Mouse (Mus musculus) hindbrain, embryonic 10.5 days (tissue): ENCODE data around the gene Atp6v1c2. TPM values are rescaled to one million over a fixed set of nuclear protein-coding genes. Genes with fewer than 3 reads are reported as not detected.

ENCODE experiments used
- DNase-seq: peaks from one replicate; pipeline ENCODE4 v3.0.0-alpha.2; 2017; ENCODE audit warnings: low spot score
- H3K27ac ChIP-seq: fragments of 300-500 bp; sonication (generic); 2 replicates; pipeline ENCODE4 v1.5.1; 2016; ENCODE audit warnings: mild to moderate bottlenecking, moderate library complexity
- H3K27me3 ChIP-seq: fragments of 300-500 bp; sonication (generic); 2 replicates; pipeline ENCODE4 v1.6.1; 2016; ENCODE audit warnings: mild to moderate bottlenecking; ENCODE audit not compliant: poor library complexity, insufficient read depth, severe bottlenecking
- H3K36me3 ChIP-seq: fragments of 300-500 bp; sonication (generic); 2 replicates; pipeline ENCODE4 v1.6.1; 2016; ENCODE audit warnings: mild to moderate bottlenecking, moderate library complexity
- H3K4me1 ChIP-seq: fragments of 300-500 bp; sonication (generic); replicated peaks from 2 replicates; pipeline ENCODE4 v1.6.1; 2016; ENCODE audit warnings: mild to moderate bottlenecking
- H3K4me3 ChIP-seq: fragments of 300-500 bp; sonication (generic); 2 replicates; pipeline ENCODE4 v1.5.1; 2016; ENCODE audit warnings: mild to moderate bottlenecking, moderate library complexity
- H3K9me3 ChIP-seq: fragments of 300-500 bp; sonication (generic); 2 replicates; pipeline ENCODE4 v1.6.1; 2016; ENCODE audit warnings: mild to moderate bottlenecking, moderate library complexity
- WGBS: fragments of 180-500 bp; shearing (Covaris S2); methylation state at CpG from one replicate; pipeline ENCODE4 v1.1.7; 2016; 5-methylcytosine and 5-hydroxymethylcytosine counted together
- polyA plus RNA-seq: library from polyadenylated mRNA; unstranded; fragments of >200 nt; fragmentation: Nextera tagmentation; extraction: Ambion mirVana; gene quantifications from 2 replicates; pipeline ENCODE4 v1.2.1, GENCODE M21; 2016

The Atp6v1c2 gene
- 0.72 and 0.73 TPM in 2 replicates for polyA plus RNA-seq

GRCm38 (mm10) chr12:17329259-17329658 lies at the start of gene Atp6v1c2:
Gene Atp6v1c2 (minus strand): TSS chr12:17329359.
- no peak within 1 kb of the TSS for H3K27ac ChIP-seq
- 82% methylated on average over 3 of the region's 3 CpGs for WGBS
- H3K4me1 ChIP-seq: peaks cover 10% of the 10 kb centered on the region
- H3K27me3 ChIP-seq: peaks cover 28% of the 10 kb centered on the region
- no peaks in the 10 kb centered on the region for H3K36me3 ChIP-seq
- no peak within 1 kb of the TSS for H3K4me3 ChIP-seq
- DNase-seq: no peak
- no peaks in the 10 kb centered on the region for H3K9me3 ChIP-seq

DNA sequence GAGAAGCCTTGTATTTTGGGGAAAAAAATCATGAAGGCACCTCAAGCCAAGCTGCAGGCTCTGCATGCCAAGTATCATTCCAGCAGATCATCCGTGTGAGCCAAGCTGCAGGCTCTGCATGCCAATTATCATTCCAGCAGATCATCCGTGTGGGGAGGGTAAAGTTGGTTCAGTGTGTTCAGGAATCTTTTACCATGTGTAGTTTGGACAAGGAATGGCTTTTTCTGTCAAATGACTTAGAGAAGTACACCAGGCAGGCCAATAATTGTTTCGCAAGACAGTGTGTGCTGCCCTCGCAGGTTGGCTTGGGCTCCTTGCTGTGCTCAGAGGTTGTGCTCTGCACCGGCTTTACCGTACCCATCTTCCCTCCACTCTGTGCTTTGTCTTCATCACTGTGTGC lies 47.4 kb upstream of the Atp6v1c2 start:
- Histone ChIP-seq H3K27ac (no peak overlapping the region), H3K4me3 (no peak overlapping the region), H3K9me3 (no peaks in the 10 kb centered on the region), H3K4me1 (no peaks in the 10 kb centered on the region), H3K36me3 (peaks cover 99% of the 10 kb centered on the region), H3K27me3 (no peaks in the 10 kb centered on the region)
- DNase-seq: no peak
- 91% methylated on average over 6 of the region's 6 CpGs for WGBS

DNA sequence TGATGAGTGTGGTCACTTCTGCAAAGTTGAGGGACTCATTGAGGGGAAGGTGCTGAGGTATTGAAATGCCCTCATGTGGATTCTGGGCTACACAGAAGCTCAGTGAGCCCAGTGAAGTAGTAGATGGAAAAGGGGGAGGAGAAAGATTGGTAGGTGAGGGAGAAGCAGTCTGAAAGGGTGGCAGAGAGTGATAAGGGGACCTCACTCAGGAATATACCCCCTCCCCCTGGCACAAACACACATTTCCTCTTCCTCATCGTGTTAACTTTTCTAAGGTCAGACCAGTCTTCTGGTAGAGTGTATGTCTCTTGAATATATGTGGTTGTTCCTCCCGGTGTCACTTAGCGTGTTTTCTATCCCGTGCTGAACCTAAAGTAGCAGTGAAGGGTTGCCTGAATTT lies 46.1 kb upstream of the Atp6v1c2 start:
- 95% methylated on average over 4 of the region's 4 CpGs for WGBS
- H3K27ac ChIP-seq: no peak overlapping the region
- H3K27me3 ChIP-seq: no peaks in the 10 kb centered on the region
- H3K4me1 ChIP-seq: no peaks in the 10 kb centered on the region
- no peak for DNase-seq
- H3K4me3 ChIP-seq: no peak overlapping the region
- H3K36me3 ChIP-seq: peaks cover 99% of the 10 kb centered on the region
- H3K9me3 ChIP-seq: no peaks in the 10 kb centered on the region

DNA sequence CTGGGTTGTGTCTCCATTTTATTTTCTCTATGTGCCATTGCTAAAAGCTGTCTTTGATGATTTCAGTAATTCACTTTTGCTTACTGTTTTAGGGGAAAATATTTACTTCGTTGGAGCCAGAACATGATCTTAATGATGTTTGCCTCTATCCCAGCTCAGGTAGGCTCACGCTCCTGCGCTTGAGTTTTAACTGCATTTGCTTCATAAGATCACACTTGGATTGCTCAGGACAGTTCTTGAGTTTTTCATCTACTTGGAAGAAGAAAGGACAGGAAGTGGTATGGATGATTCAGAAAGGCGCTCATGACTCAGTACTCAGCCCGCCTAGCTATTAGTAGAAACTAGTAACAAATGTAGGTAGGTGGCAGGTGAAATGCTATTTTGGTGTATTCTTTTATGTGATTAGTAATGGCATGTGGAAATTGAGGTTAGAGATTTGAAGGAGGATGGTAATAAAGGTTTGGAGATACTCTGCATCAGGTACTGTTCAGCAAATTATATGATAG lies 44.4 kb upstream of the Atp6v1c2 start:
- no peaks in the 10 kb centered on the region for H3K27me3 ChIP-seq
- no peak for DNase-seq
- H3K4me1 ChIP-seq: no peaks in the 10 kb centered on the region
- H3K4me3 ChIP-seq: no peak overlapping the region
- H3K36me3 ChIP-seq: peaks cover 99% of the 10 kb centered on the region
- no peaks in the 10 kb centered on the region for H3K9me3 ChIP-seq
- whole genome bisulfite sequencing: 96% methylated on average over 5 of the region's 5 CpGs
- no peak overlapping the region for H3K27ac ChIP-seq

DNA sequence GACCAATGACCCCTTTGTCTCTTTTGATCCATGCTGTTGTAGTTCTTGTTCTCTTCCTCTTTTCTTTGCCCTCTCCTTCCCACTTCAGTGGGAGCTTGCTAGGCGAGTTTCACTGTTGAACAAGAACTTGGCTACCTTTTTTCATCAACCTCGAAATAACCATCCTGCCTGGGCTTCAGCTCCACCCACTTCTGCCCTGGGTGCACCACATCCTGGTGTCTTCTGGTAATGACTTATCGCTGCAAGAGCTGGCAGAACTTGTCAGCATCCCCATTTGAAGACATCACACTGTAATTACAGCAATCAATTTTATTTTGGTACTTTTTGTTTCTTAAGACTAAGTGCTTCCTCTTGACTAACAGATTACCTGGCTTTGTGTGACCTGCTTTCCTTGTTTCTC lies 43.5 kb upstream of the Atp6v1c2 start:
- no peaks in the 10 kb centered on the region for H3K9me3 ChIP-seq
- no peak for DNase-seq
- 88% methylated on average over 3 of the region's 3 CpGs for WGBS
- H3K4me3 ChIP-seq: no peak overlapping the region
- H3K27me3 ChIP-seq: no peaks in the 10 kb centered on the region
- H3K36me3 ChIP-seq: peaks cover 99% of the 10 kb centered on the region
- H3K4me1 ChIP-seq: no peaks in the 10 kb centered on the region
- H3K27ac ChIP-seq: no peak overlapping the region

- H3K4me3 ChIP-seq: no peak overlapping the region
- no peaks in the 10 kb centered on the region for H3K4me1 ChIP-seq
- H3K9me3 ChIP-seq: no peaks in the 10 kb centered on the region
- 88% methylated on average over 8 of the region's 8 CpGs for WGBS
- DNase-seq: no peak
- peaks cover 97% of the 10 kb centered on the region for H3K36me3 ChIP-seq
- no peak overlapping the region for H3K27ac ChIP-seq
- H3K27me3 ChIP-seq: no peaks in the 10 kb centered on the region
Observed at GRCm38 (mm10) chr12:17371589-17372235, 42.6 kb upstream of the Atp6v1c2 start.

GRCm38 (mm10) chr12:17369551-17370325 lies 40.6 kb upstream of the Atp6v1c2 start:
- no peak for DNase-seq
- H3K9me3 ChIP-seq: no peaks in the 10 kb centered on the region
- peaks cover 93% of the 10 kb centered on the region for H3K36me3 ChIP-seq
- H3K4me1 ChIP-seq: no peaks in the 10 kb centered on the region
- no peak overlapping the region for H3K4me3 ChIP-seq
- WGBS: 96% methylated on average over 7 of the region's 7 CpGs
- H3K27me3 ChIP-seq: no peaks in the 10 kb centered on the region
- H3K27ac ChIP-seq: no peak overlapping the region

DNA sequence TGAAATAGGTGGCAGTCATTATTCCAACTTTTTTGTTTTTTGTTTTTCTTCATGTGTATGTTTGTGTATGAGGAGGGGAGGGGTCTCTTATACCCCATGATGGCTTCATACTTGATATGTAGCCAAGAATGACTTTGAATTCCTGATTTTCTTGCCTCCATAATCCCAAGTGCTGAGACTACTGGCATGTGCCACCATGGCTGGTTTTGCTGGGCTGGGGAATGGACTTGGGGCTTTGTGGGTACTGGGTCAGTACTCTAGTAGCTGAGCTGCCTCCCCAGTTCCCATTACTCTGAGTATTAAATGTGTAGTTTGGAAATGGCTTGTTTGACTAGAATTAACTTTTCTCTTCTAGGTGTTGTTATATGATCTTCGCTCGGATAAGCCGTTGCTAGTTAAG lies 40.0 kb upstream of the Atp6v1c2 start:
- over 99% methylated on average over 3 of the region's 3 CpGs for WGBS

GRCm38 (mm10) chr12:17366981-17367380 lies 37.8 kb upstream of the Atp6v1c2 start:
- Histone ChIP-seq H3K27me3 (no peaks in the 10 kb centered on the region), H3K4me3 (no peak overlapping the region), H3K4me1 (no peaks in the 10 kb centered on the region), H3K27ac (no peak overlapping the region), H3K9me3 (no peaks in the 10 kb centered on the region), H3K36me3 (peaks cover 94% of the 10 kb centered on the region)
- DNase-seq: peak; percentile 41
- WGBS: 75% methylated on average over 5 of the region's 5 CpGs

More for the DNA sequence above, 40.0 kb upstream of the Atp6v1c2 start:
- H3K27me3 ChIP-seq: no peaks in the 10 kb centered on the region
- no peak overlapping the region for H3K27ac ChIP-seq
- H3K36me3 ChIP-seq: peaks cover 93% of the 10 kb centered on the region
- DNase-seq: no peak
- no peaks in the 10 kb centered on the region for H3K9me3 ChIP-seq
- no peaks in the 10 kb centered on the region for H3K4me1 ChIP-seq
- H3K4me3 ChIP-seq: no peak overlapping the region

GRCm38 (mm10) chr12:17362316-17362715 lies 33.2 kb upstream of the Atp6v1c2 start:
- WGBS: 93% methylated on average over 5 of the region's 5 CpGs
- H3K4me1 ChIP-seq: peaks cover 15% of the 10 kb centered on the region
- H3K36me3 ChIP-seq: peaks cover 93% of the 10 kb centered on the region

DNA sequence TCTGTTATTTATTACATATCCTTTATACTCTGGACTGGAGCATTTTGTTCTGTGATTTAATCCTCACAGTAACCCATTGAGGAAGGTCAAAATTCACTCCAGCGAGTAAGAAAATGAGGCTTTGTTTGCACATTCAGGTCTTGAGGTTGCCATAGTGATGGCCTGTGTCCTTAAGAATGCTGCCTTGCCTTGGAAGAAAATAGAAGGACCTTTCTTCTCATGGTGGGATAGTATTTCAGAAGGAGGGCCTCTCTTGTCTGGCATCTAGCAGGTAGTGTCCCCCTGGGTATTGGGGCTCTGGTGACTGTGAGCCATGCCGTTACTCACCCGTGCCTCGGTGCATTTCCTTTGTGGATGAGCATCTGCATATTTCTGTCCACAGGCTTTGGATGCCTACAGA lies 31.5 kb upstream of the Atp6v1c2 start:
- Histone ChIP-seq H3K4me1 (peaks cover 15% of the 10 kb centered on the region), H3K4me3 (no peak overlapping the region), H3K27ac (peak overlapping the region; percentile 78), H3K27me3 (no peaks in the 10 kb centered on the region), H3K36me3 (peaks cover 97% of the 10 kb centered on the region), H3K9me3 (no peaks in the 10 kb centered on the region)
- 19% methylated on average over 4 of the region's 4 CpGs for WGBS
- peak; percentile 24 for DNase-seq

More at GRCm38 (mm10) chr12:17362316-17362715, 33.2 kb upstream of the Atp6v1c2 start:
- no peak overlapping the region for H3K4me3 ChIP-seq
- no peak overlapping the region for H3K27ac ChIP-seq
- no peaks in the 10 kb centered on the region for H3K27me3 ChIP-seq
- H3K9me3 ChIP-seq: no peaks in the 10 kb centered on the region
- no peak for DNase-seq

- Histone ChIP-seq H3K27me3 (no peaks in the 10 kb centered on the region), H3K4me3 (no peak overlapping the region), H3K27ac (peak overlapping the region; percentile 78; the same call in 1 of the 2 replicates), H3K36me3 (peaks cover 97% of the 10 kb centered on the region), H3K9me3 (no peaks in the 10 kb centered on the region), H3K4me1 (peaks cover 15% of the 10 kb centered on the region)
- 57% methylated on average over 9 of the region's 9 CpGs for WGBS
- peak; percentile 26 for DNase-seq
Observed at GRCm38 (mm10) chr12:17360104-17360503, 30.9 kb upstream of the Atp6v1c2 start.

DNA sequence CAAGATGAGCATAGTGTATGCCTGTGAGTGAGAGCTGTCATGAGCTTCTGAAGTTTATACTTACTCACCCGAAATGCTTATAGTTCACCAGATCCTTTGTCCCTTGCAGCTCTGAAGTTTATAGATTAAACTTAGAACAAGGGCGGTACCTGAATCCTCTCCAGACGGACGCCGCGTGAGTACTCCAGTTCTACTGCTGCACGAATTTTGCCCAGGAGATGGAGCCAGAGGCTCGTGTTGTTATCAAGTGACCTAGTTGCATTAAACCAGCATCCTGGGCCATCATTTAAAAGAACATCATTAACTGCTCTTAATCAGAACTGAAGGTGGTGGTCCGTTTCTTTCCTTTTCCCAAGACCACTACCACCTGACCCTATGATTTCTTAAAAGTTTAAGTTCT lies 29.8 kb upstream of the Atp6v1c2 start:
- DNase-seq: peak; percentile 4
- no peak overlapping the region for H3K27ac ChIP-seq
- H3K36me3 ChIP-seq: peaks cover 99% of the 10 kb centered on the region
- no peaks in the 10 kb centered on the region for H3K9me3 ChIP-seq
- peaks cover 15% of the 10 kb centered on the region for H3K4me1 ChIP-seq
- WGBS: 91% methylated on average over 9 of the region's 9 CpGs
- no peak overlapping the region for H3K4me3 ChIP-seq
- H3K27me3 ChIP-seq: no peaks in the 10 kb centered on the region
